Mouse (Mus musculus): Measurements from ENCODE around the gene St3gal4. TPM values are rescaled to one million over a fixed set of nuclear protein-coding genes. Genes with fewer than 3 reads are reported as not detected.

St3gal4 gene
- polyA plus RNA-seq, 1 experiment from 2014 or later = 11.7 TPM

GRCm38 (mm10) chr9:35027382-35027997 lies 91.6 kb downstream of the St3gal4 start:
- Histone ChIP-seq H3K27me3 (ENCODE audit: insufficient read depth, low read length) (no peaks in the 10 kb centered on the region), H3K4me3 (replicated peaks; ENCODE audit: low read depth, low read length) (no peak overlapping the region), H3K27ac (no peak overlapping the region), H3K9me3 (replicated peaks; ENCODE audit: low read length) (no peaks in the 10 kb centered on the region), H3K36me3 (ENCODE audit: insufficient read depth, low read length) (no peaks in the 10 kb centered on the region), H3K9ac (ENCODE audit: low read depth, low read length) (no peak overlapping the region), H3K4me1 (replicated peaks; ENCODE audit: insufficient read depth, low read length) (no peaks in the 10 kb centered on the region; the same call in 1 of the 2 replicates), H3K4me2 (ENCODE audit: low read length) (no peak overlapping the region)
- TF ChIP-seq CTCF (IDR thresholded peaks at IDR 0.05; ENCODE audit: low read depth) = no peak
- 81% methylated on average over 6 of the region's 6 CpGs for WGBS
- DNase-seq (ENCODE audit: low spot score) (no peak), ATAC-seq (replicated peaks; ENCODE audit: low FRiP score, low read depth) (no peak)

GRCm38 (mm10) chr9:35026897-35027311 lies 92.2 kb downstream of the St3gal4 start:
- TF ChIP-seq CTCF (IDR thresholded peaks at IDR 0.05; ENCODE audit: low read depth) = no peak
- Histone ChIP-seq H3K27me3 (ENCODE audit: insufficient read depth, low read length) (no peaks in the 10 kb centered on the region), H3K4me2 (ENCODE audit: low read length) (no peak overlapping the region), H3K4me1 (replicated peaks; ENCODE audit: insufficient read depth, low read length) (no peaks in the 10 kb centered on the region; the same call in 1 of the 2 replicates), H3K27ac (no peak overlapping the region), H3K9me3 (replicated peaks; ENCODE audit: low read length) (no peaks in the 10 kb centered on the region), H3K36me3 (ENCODE audit: insufficient read depth, low read length) (no peaks in the 10 kb centered on the region), H3K4me3 (replicated peaks; ENCODE audit: low read depth, low read length) (no peak overlapping the region), H3K9ac (ENCODE audit: low read depth, low read length) (no peak overlapping the region)
- peak; percentile 74 for DNase-seq (ENCODE audit: low spot score)
- ATAC-seq (replicated peaks; ENCODE audit: low FRiP score, low read depth) = no peak
- WGBS = 43% methylated on average over 6 of the region's 6 CpGs

- H3K4me1 ChIP-seq (replicated peaks; ENCODE audit: insufficient read depth, low read length) = no peaks in the 10 kb centered on the region; the same call in 1 of the 2 replicates
- H3K36me3 ChIP-seq (ENCODE audit: insufficient read depth, low read length) = no peaks in the 10 kb centered on the region
- no peak overlapping the region for H3K4me3 ChIP-seq (replicated peaks; ENCODE audit: low read depth, low read length)
- H3K9ac ChIP-seq (ENCODE audit: low read depth, low read length) = no peak overlapping the region
- no peak for ATAC-seq (replicated peaks; ENCODE audit: low FRiP score, low read depth)
- H3K27me3 ChIP-seq (ENCODE audit: insufficient read depth, low read length) = no peaks in the 10 kb centered on the region
- H3K4me2 ChIP-seq (ENCODE audit: low read length) = no peak overlapping the region
- no peak for TF ChIP-seq CTCF (IDR thresholded peaks at IDR 0.05; ENCODE audit: low read depth)
- no peak overlapping the region for H3K27ac ChIP-seq
- H3K9me3 ChIP-seq (replicated peaks; ENCODE audit: low read length) = no peaks in the 10 kb centered on the region
- 73% methylated on average over 6 of the region's 6 CpGs for WGBS
- DNase-seq (ENCODE audit: low spot score) = no peak
These were observed 92.8 kb downstream of the St3gal4 start for GRCm38 (mm10) chr9:35026311-35026710.

- WGBS = 6% methylated on average over 25 of the region's 25 CpGs
- DNase-seq (ENCODE audit: low spot score) (no peak), ATAC-seq (replicated peaks; ENCODE audit: low FRiP score, low read depth) (peak; percentile 15; the same call in 1 of the 2 replicates)
- peak overlapping the region; percentile 31 for H3K4me3 ChIP-seq (replicated peaks; ENCODE audit: low read depth, low read length)
- no peaks in the 10 kb centered on the region for H3K27me3 ChIP-seq (ENCODE audit: insufficient read depth, low read length)
- no peaks in the 10 kb centered on the region for H3K9me3 ChIP-seq (replicated peaks; ENCODE audit: low read length)
- H3K9ac ChIP-seq (ENCODE audit: low read depth, low read length) = 0 out of 2 replicates have a peak overlapping the region, but pooled peaks have one; percentile 44
- no peak overlapping the region for H3K27ac ChIP-seq
- H3K36me3 ChIP-seq (ENCODE audit: insufficient read depth, low read length) = no peaks in the 10 kb centered on the region
- no peak for TF ChIP-seq CTCF (IDR thresholded peaks at IDR 0.05; ENCODE audit: low read depth)
- H3K4me2 ChIP-seq (ENCODE audit: low read length) = peak overlapping the region; percentile 63
- no peaks in the 10 kb centered on the region; the same call in 1 of the 2 replicates for H3K4me1 ChIP-seq (replicated peaks; ENCODE audit: insufficient read depth, low read length)
These were observed 94.2 kb downstream of the St3gal4 start for GRCm38 (mm10) chr9:35024591-35025496.

- no peak for ATAC-seq (replicated peaks; ENCODE audit: low FRiP score, low read depth)
- Histone ChIP-seq H3K4me3 (replicated peaks; ENCODE audit: low read depth, low read length) (no peak overlapping the region), H3K27me3 (ENCODE audit: insufficient read depth, low read length) (no peaks in the 10 kb centered on the region), H3K36me3 (ENCODE audit: insufficient read depth, low read length) (no peaks in the 10 kb centered on the region), H3K4me2 (ENCODE audit: low read length) (no peak overlapping the region), H3K4me1 (replicated peaks; ENCODE audit: insufficient read depth, low read length) (no peaks in the 10 kb centered on the region; the same call in 1 of the 2 replicates), H3K9me3 (replicated peaks; ENCODE audit: low read length) (no peaks in the 10 kb centered on the region), H3K27ac (no peak overlapping the region), H3K9ac (ENCODE audit: low read depth, low read length) (no peak overlapping the region)
- no peak for DNase-seq (ENCODE audit: low spot score)
- 90% methylated on average over 1 of the region's 1 CpGs for WGBS
- TF ChIP-seq CTCF (IDR thresholded peaks at IDR 0.05; ENCODE audit: low read depth) = no peak
These were observed 97.3 kb downstream of the St3gal4 start for GRCm38 (mm10) chr9:35021744-35022143.

- no peak overlapping the region for H3K27ac ChIP-seq
- H3K36me3 ChIP-seq (ENCODE audit: insufficient read depth, low read length) = no peaks in the 10 kb centered on the region
- no peak overlapping the region for H3K4me2 ChIP-seq (ENCODE audit: low read length)
- H3K4me3 ChIP-seq (replicated peaks; ENCODE audit: low read depth, low read length) = no peak overlapping the region
- no peaks in the 10 kb centered on the region; the same call in 1 of the 2 replicates for H3K4me1 ChIP-seq (replicated peaks; ENCODE audit: insufficient read depth, low read length)
- H3K9me3 ChIP-seq (replicated peaks; ENCODE audit: low read length) = no peaks in the 10 kb centered on the region
- WGBS = 48% methylated on average over 11 of the region's 11 CpGs
- ATAC-seq (replicated peaks; ENCODE audit: low FRiP score, low read depth) (0 out of 2 replicates have a peak, but pooled peaks have one; percentile 2), DNase-seq (ENCODE audit: low spot score) (no peak)
- no peak for TF ChIP-seq CTCF (IDR thresholded peaks at IDR 0.05; ENCODE audit: low read depth)
- no peaks in the 10 kb centered on the region for H3K27me3 ChIP-seq (ENCODE audit: insufficient read depth, low read length)
- H3K9ac ChIP-seq (ENCODE audit: low read depth, low read length) = no peak overlapping the region
These were observed 98.9 kb downstream of the St3gal4 start for GRCm38 (mm10) chr9:35020015-35020653.

Data from kidney, postnatal 0 days (tissue).